Mouse (Mus musculus) limb, embryonic 11.5 days (tissue): ENCODE measurements around the gene Cmtm1. TPM values are rescaled to one million over a fixed set of nuclear protein-coding genes. Genes with fewer than 3 reads are reported as not detected.

Source experiments
- ATAC-seq: fragments of 200-750 bp; cut with Nextera tagmentation; 2 replicates; pipeline ENCODE4 v1.8.0; 2017; ENCODE audit warnings: low read depth; ENCODE audit not compliant: insufficient number of reproducible peaks, low FRiP score, low TSS enrichment
- DNase-seq: peaks from one replicate; pipeline ENCODE4 v3.0.0-alpha.2; 2015; ENCODE audit warnings: low spot score
- H3K27ac ChIP-seq: fragments of 300-500 bp; sonication (generic); replicated peaks from 2 replicates; pipeline ENCODE4 v1.5.1; 2014; ENCODE audit warnings: low read depth, mild to moderate bottlenecking, low read length
- H3K27me3 ChIP-seq: fragments of 300-500 bp; sonication (generic); 2 replicates; pipeline ENCODE4 v1.6.1; 2014; ENCODE audit warnings: mild to moderate bottlenecking, low read length, mixed read lengths; ENCODE audit not compliant: control insufficient read depth, insufficient read depth
- H3K36me3 ChIP-seq: fragments of 300-500 bp; sonication (generic); 2 replicates; pipeline ENCODE4 v1.6.1; 2014; ENCODE audit warnings: mild to moderate bottlenecking, low read length, moderate library complexity, mixed read lengths; ENCODE audit not compliant: control insufficient read depth, insufficient read depth
- H3K4me1 ChIP-seq: fragments of 300-500 bp; sonication (generic); 2 replicates; pipeline ENCODE4 v1.6.1; 2014; ENCODE audit warnings: low read length, mixed read lengths; ENCODE audit not compliant: control insufficient read depth, insufficient read depth
- H3K4me2 ChIP-seq: fragments of 300-500 bp; sonication (generic); 2 replicates; pipeline ENCODE4 v1.6.1; 2014; ENCODE audit warnings: low read depth, mild to moderate bottlenecking, moderate library complexity; ENCODE audit not compliant: severe bottlenecking
- H3K4me3 ChIP-seq: fragments of 300-500 bp; sonication (generic); 2 replicates; pipeline ENCODE4 v1.5.1; 2014; ENCODE audit warnings: low read depth, low read length
- H3K9ac ChIP-seq: fragments of 300-500 bp; sonication (generic); 2 replicates; pipeline ENCODE4 v1.6.1; 2014; ENCODE audit warnings: mild to moderate bottlenecking, low read length
- H3K9me3 ChIP-seq: fragments of 300-500 bp; sonication (generic); 2 replicates; pipeline ENCODE4 v1.6.1; 2016; ENCODE audit warnings: low read length; ENCODE audit not compliant: control insufficient read depth
- WGBS: fragments of 180-500 bp; shearing (Covaris S2); extraction: QIAGEN DNeasy Blood & Tissue Kit; methylation state at CpG from one replicate; pipeline ENCODE4 v1.1.7; 2014; 5-methylcytosine and 5-hydroxymethylcytosine counted together
- polyA plus RNA-seq: library from polyadenylated mRNA; unstranded; fragments of >200 nt; fragmentation: Nextera tagmentation; extraction: Ambion mirVana; gene quantifications from 2 replicates; pipeline ENCODE4 v1.2.1, GENCODE M21; 2014

The Cmtm1 gene
- polyA plus RNA-seq, 1 experiment from 2014 or later = not detected

DNA sequence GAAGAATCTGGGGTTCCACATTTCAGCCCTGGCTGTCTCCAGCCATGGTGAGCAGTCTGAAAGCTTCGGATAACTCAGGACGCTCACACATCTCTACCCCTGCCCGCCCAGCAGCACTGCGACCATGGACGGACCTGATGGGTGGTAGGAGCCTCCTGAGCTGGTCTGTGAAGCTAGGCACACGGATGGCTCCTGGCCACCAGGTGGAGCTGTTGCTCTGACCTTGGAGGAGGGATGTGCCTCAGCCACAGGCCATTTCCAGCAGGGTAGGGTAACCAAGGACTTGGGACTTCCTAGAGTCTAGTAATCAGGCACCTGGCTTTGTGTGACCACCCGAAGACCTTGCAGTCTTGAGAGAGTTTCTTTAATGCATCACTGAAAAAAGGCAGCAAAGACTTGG is 34.0 kb upstream of the Cmtm1 start:
- DNase-seq (peak; percentile 93), ATAC-seq (peak; percentile 58; the same call in 1 of the 2 replicates)
- Histone ChIP-seq H3K4me2 (no peak overlapping the region), H3K4me3 (no peak overlapping the region), H3K27me3 (no peaks in the 10 kb centered on the region), H3K27ac (no peak overlapping the region), H3K36me3 (0 out of 2 replicates have a peak, but pooled peaks cover under 1% of the 10 kb centered on the region), H3K9me3 (no peaks in the 10 kb centered on the region), H3K4me1 (no peaks in the 10 kb centered on the region; the same call in 1 of the 2 replicates), H3K9ac (no peak overlapping the region)
- 14% methylated on average over 7 of the region's 7 CpGs for WGBS

DNA sequence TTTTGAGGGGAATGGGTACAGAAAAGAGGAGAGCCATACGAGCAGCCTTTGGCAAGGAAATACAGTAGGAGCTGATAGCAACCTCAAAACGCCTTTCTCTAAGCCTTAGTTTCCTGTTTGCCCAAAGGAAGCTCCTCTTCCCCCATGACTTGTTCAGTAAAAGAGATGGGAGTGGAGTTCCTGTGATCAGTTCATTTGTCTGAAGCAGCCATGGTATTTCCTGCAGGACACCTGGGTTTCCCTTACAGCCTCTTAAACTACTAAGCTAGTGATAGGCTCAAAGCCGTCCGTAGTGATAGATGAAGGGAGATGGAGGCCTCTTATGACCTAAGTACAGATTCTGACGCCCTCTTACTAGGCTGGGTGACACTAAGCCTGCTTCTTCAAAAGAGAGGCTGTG is 32.5 kb upstream of the Cmtm1 start:
- Histone ChIP-seq H3K27me3 (no peaks in the 10 kb centered on the region), H3K36me3 (no peaks in the 10 kb centered on the region), H3K27ac (no peak overlapping the region), H3K4me2 (no peak overlapping the region), H3K4me3 (no peak overlapping the region), H3K4me1 (no peaks in the 10 kb centered on the region; the same call in 1 of the 2 replicates), H3K9me3 (no peaks in the 10 kb centered on the region), H3K9ac (no peak overlapping the region)
- DNase-seq (no peak), ATAC-seq (no peak)
- WGBS = 84% methylated on average over 5 of the region's 5 CpGs

DNA sequence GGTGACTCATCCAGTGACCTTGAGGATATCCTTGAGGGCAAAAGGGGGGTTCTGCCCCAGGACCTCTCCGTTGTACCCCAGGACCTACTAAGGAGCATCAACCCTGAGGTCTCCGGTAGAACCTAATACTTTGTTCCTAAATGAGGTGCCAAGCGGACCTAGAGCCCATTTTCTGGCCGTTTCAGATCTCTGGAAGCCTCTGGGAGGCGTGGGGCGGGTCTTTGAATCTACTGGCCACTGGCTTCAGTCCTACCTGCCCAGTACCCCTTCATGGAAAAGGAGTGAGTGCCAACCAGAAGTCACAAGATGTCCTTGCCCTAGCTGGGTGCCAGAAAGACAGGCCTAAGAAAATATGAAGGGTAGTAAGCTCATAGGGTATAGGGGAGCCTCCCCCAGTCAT is 31.7 kb upstream of the Cmtm1 start:
- Histone ChIP-seq H3K27ac (no peak overlapping the region), H3K4me3 (no peak overlapping the region), H3K4me2 (peak overlapping the region; percentile 65), H3K9ac (0 out of 2 replicates have a peak overlapping the region, but pooled peaks have one; percentile 17), H3K9me3 (no peaks in the 10 kb centered on the region), H3K4me1 (no peaks in the 10 kb centered on the region; the same call in 1 of the 2 replicates), H3K27me3 (no peaks in the 10 kb centered on the region), H3K36me3 (no peaks in the 10 kb centered on the region)
- no peak for DNase-seq
- no peak for ATAC-seq
- WGBS = 45% methylated on average over 6 of the region's 6 CpGs

DNA sequence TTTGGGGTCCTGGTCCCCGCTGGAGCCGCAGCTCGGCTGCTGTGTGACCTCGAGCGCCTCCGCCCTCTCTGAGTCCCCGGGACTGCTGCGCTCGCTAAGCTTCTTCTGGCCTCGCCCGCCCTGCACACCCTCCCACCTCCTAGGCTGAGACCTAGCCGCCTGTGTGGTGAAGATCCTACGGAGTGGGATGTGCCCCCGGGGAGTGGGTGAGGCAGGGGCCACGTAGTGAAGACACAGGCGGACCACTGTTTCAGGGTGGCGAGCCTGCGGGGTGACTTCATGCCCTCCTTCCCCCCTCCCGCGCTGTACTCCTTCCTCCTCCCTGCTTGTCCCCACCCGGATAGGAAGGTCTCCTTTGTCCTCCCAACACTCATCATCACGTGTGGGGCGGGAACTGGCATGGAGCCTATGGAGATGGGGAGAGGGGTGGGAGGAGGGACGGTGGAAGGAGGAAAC is 31.2 kb upstream of the Cmtm1 start:
- Histone ChIP-seq H3K36me3 (no peaks in the 10 kb centered on the region), H3K4me1 (no peaks in the 10 kb centered on the region; the same call in 1 of the 2 replicates), H3K4me3 (peak overlapping the region; percentile 60), H3K9me3 (no peaks in the 10 kb centered on the region), H3K9ac (peak overlapping the region; percentile 88), H3K27ac (no peak overlapping the region), H3K27me3 (no peaks in the 10 kb centered on the region), H3K4me2 (peak overlapping the region; percentile 65)
- DNase-seq (peak; percentile 69), ATAC-seq (peak; percentile 52; the same call in 1 of the 2 replicates)
- under 1% methylated on average over 24 of the region's 24 CpGs for WGBS

DNA sequence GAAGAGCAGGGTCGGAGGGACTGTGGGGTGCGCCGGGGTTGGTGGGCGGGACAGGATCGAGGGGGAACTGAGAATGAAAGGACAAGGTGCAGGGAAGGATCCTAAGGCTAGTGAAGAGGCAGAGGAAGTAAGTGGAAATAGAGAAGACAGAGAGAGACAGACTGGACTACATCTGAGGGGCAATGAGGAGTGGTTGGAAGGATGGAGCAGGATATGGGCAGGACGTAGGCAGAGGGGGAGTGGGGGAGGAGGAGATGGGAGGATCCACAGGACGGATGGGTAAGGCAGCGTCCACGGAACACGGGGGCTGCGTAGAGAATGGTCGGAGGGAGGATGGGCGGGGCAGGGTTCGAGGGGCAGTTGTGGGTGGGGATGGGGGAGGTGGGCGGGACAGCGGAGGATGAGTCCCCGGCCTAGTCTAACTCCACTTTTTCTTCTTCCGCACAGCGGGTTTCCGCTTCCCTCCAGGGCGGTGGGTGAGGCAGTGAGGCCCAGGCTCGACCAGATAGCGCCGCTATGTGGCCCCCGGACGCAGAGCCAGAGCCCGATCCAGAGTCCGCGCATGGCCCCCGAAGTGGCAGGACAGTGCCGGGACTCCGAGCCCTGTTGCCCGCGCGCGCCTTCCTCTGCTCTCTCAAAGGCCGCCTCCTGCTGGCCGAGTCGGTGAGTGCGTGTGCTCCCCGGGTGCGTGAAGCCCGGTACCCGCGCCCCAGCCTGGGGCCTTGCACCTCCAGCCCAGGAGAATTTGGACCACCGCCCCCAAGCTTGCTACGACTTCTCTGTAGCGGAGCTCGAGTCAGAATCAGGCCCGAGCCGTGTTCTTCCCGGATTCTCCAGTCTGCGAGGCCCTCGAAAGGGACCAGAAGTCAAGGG is 30.5 kb upstream of the Cmtm1 start:
- Histone ChIP-seq H3K9ac (peak overlapping the region; percentile 88), H3K36me3 (no peaks in the 10 kb centered on the region), H3K4me2 (peak overlapping the region; percentile 65), H3K9me3 (no peaks in the 10 kb centered on the region), H3K4me3 (peak overlapping the region; percentile 60), H3K4me1 (no peaks in the 10 kb centered on the region; the same call in 1 of the 2 replicates), H3K27me3 (no peaks in the 10 kb centered on the region), H3K27ac (no peak overlapping the region)
- under 1% methylated on average over 44 of the region's 54 CpGs for WGBS
- peak; percentile 85 for DNase-seq
- ATAC-seq = peak; percentile 62

DNA sequence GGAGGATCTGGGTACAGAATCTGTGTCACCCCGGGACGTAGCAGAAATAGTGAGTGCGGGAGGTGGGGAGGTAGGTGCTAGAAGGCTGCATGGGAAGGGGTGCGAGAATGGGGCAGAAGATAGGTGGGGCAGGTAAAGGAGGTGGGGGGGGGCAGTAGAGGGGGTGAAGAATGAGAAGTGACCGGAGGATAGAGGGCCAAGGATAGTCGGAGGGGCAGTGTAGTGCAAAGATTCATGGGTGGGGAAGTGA is 30.0 kb upstream of the Cmtm1 start:
- H3K27ac ChIP-seq = no peak overlapping the region
- no peaks in the 10 kb centered on the region for H3K36me3 ChIP-seq
- H3K4me3 ChIP-seq = peak overlapping the region; percentile 60
- WGBS = 2% methylated on average over 6 of the region's 6 CpGs
- peak overlapping the region; percentile 88; the same call in 1 of the 2 replicates for H3K9ac ChIP-seq
- no peaks in the 10 kb centered on the region; the same call in 1 of the 2 replicates for H3K4me1 ChIP-seq
- H3K4me2 ChIP-seq = peak overlapping the region; percentile 65
- H3K27me3 ChIP-seq = no peaks in the 10 kb centered on the region
- H3K9me3 ChIP-seq = no peaks in the 10 kb centered on the region
- DNase-seq = no peak
- peak; percentile 4; the same call in 1 of the 2 replicates for ATAC-seq

DNA sequence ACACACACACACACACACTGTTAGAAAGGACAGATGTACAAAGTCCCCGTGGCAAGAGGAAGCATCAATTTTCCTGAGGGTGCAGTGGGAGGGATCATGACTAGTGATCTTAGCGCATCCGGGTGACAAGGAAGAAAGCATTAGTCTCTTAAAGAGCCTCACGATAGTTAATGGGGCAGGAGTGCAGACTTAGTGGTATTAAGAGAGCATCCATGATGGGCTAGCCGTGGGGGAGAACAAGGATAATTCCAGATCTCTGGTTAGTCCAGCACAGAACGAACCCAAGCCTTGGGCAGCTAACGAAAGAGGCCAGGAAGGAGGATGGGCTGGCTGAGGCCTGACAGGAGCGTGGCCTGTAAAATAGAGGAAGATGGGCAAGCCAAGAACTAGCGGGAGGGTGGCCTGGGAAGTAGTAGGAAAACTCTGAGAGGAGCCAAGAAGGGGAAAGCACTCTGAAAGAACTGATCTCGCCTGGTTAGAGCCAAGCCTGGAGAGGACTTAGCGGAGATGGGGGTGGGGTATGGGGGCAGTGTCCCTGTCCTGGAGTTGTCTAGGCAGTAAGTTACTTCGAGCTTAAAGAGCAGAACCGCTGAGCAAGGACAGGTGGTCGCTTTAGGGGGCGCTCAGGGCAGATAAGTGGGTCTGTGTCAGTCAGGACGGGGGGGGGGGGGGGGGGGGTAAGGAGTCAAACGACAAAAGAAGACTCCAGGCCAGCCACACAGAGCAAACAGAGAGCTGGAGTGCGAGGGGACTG is 29.5 kb upstream of the Cmtm1 start, which contains the start of gene Cmtm3:
Gene Cmtm3 (plus strand): TSS at position 182 of the 754 bp plus-strand sequence.
- Histone ChIP-seq H3K27ac (no peak within 1 kb of the TSS), H3K9ac (peak within 1 kb of the TSS; percentile 88), H3K4me3 (peak within 1 kb of the TSS; percentile 60), H3K27me3 (no peaks in the 10 kb centered on the region), H3K4me2 (peak within 1 kb of the TSS; percentile 65), H3K9me3 (no peaks in the 10 kb centered on the region), H3K36me3 (no peaks in the 10 kb centered on the region), H3K4me1 (no peaks in the 10 kb centered on the region; the same call in 1 of the 2 replicates)
- ATAC-seq (no peak), DNase-seq (peak; percentile 23)
- 19% methylated on average over 17 of the region's 18 CpGs for WGBS

DNA sequence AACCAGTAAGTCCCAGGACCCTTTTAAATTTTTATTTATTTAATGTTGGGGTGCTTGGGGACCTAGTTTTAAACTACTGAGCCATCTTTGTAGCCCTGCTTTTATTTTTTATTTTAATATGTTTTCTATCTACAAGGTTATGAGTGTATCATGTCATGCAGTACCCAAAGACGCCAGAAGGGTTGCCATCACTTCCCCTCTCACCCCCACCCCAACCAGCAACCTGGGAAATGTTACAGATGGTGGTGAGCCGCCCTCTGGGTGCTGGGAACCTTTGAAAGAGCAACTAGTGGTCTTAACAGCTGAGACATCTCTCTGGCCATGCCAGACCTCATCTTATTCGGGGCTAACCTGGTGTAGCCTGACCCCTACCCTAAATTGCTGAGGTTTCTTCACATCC is 27.9 kb upstream of the Cmtm1 start:
- DNase-seq = peak; percentile 19
- H3K4me1 ChIP-seq = no peaks in the 10 kb centered on the region; the same call in 1 of the 2 replicates

More for the DNA sequence above, 27.9 kb upstream of the Cmtm1 start:
- WGBS = 48% methylated on average over 3 of the region's 3 CpGs
- H3K9ac ChIP-seq = no peak overlapping the region
- no peaks in the 10 kb centered on the region for H3K9me3 ChIP-seq
- no peaks in the 10 kb centered on the region for H3K27me3 ChIP-seq
- no peak overlapping the region for H3K4me2 ChIP-seq
- no peak overlapping the region for H3K4me3 ChIP-seq
- no peak overlapping the region for H3K27ac ChIP-seq
- no peaks in the 10 kb centered on the region for H3K36me3 ChIP-seq
- ATAC-seq = no peak
